Mouse (Mus musculus): ENCODE measurements around the gene Ncor2.

- TF ChIP-seq GATA1 (IDR thresholded peaks at IDR 0.05; ENCODE audit: low read length) = no peak
- TF ChIP-seq TAL1 (IDR thresholded peaks at IDR 0.05; ENCODE audit: low read length) = no peak
Observed at GRCm38 (mm10) chr5:125080787-125081317, 98.2 kb downstream of the Ncor2 start.
